Mouse (Mus musculus): Measurements from ENCODE around the gene Vps53. TPM values are rescaled to one million over a fixed set of nuclear protein-coding genes. Genes with fewer than 3 reads are reported as not detected.

Gene Vps53
- polyA plus RNA-seq, 2 experiments, result 9.4 to 12.7 TPM

DNA sequence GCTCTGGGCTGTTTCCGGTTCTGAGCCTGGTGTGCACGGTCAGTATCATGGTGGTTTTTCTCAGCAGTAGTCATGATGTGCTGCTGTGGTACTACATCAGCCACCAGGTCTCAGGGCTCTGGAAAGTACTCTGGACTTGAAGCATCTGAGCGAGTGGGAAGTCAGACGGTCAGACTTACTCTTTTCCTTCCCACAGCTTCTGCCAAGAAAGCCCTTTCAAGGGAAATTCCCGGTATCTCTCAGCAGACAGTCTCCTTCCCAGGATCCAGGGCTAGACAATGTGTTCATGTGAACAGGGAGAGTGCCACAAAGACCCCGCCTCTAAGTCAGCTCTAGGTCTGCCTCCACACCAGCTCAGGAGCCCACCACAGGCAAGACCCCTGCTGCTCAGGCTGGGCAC is 134.1 kb downstream of the Vps53 start:
- Histone ChIP-seq H3K9ac (replicated peaks) (no peak overlapping the region), H3K4me2 (ENCODE audit: low read depth) (no peak overlapping the region), H3K27ac (no peak overlapping the region), H3K36me3 (replicated peaks; ENCODE audit: control insufficient read depth, insufficient read depth, low read depth) (no peaks in the 10 kb centered on the region), H3K4me1 (replicated peaks; ENCODE audit: control insufficient read depth in 2 of 2, insufficient read depth in 2 of 2, low read length in 1 of 2) (no peaks in the 10 kb centered on the region), H3K9me3 (ENCODE audit: control insufficient read depth, low read length) (no peaks in the 10 kb centered on the region), H3K27me3 (ENCODE audit: control insufficient read depth, insufficient read depth, low read length) (no peaks in the 10 kb centered on the region), H3K4me3 (ENCODE audit: insufficient read depth in 1 of 2, low read depth in 2 of 2, low read length in 2 of 2) (no peak overlapping the region)
- 78% methylated on average over 6 of the region's 6 CpGs for WGBS (ENCODE audit: insufficient replicate concordance)
- DNase-seq (ENCODE audit: low read depth in 3 of 3, low spot score in 3 of 3) (no peak), ATAC-seq (ENCODE audit: insufficient read depth) (no peak)
- no peak for TF ChIP-seq CTCF (IDR thresholded peaks at IDR 0.05; ENCODE audit: low read depth)
- TF ChIP-seq EP300 (IDR thresholded peaks at IDR 0.05; ENCODE audit: low read depth), result no peak

DNA sequence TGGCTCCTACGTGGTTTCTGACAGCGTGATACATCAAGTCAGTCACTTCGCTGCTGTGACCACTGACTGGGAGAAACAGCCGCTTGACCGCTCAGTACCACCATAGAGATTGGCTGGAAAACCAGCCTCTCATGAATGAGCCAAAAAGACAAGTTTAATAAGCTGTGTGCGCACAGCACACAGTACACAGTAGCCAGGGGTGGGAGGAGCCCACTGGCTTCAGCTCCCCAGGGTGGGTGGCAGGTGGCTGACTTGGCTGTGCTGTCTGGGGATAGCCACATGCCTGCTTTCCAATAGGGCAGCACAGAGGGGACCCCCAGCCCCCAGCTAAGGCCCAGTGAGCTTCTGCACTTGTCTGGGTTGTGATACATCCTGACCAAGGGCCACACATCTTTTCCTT is 135.0 kb downstream of the Vps53 start:
- no peaks in the 10 kb centered on the region for H3K4me1 ChIP-seq (replicated peaks; ENCODE audit: control insufficient read depth in 2 of 2, insufficient read depth in 2 of 2, low read length in 1 of 2)
- no peak overlapping the region for H3K9ac ChIP-seq (replicated peaks)
- 75% methylated on average over 6 of the region's 6 CpGs for WGBS (ENCODE audit: insufficient replicate concordance)
- TF ChIP-seq EP300 (IDR thresholded peaks at IDR 0.05; ENCODE audit: low read depth), result no peak
- no peak for TF ChIP-seq CTCF (IDR thresholded peaks at IDR 0.05; ENCODE audit: low read depth)
- no peak overlapping the region for H3K4me2 ChIP-seq (ENCODE audit: low read depth)
- H3K27ac ChIP-seq, result no peak overlapping the region
- DNase-seq (ENCODE audit: low read depth in 3 of 3, low spot score in 3 of 3) (no peak), ATAC-seq (ENCODE audit: insufficient read depth) (no peak)
- H3K9me3 ChIP-seq (ENCODE audit: control insufficient read depth, low read length), result no peaks in the 10 kb centered on the region
- no peaks in the 10 kb centered on the region for H3K36me3 ChIP-seq (replicated peaks; ENCODE audit: control insufficient read depth, insufficient read depth, low read depth)
- no peak overlapping the region for H3K4me3 ChIP-seq (ENCODE audit: insufficient read depth in 1 of 2, low read depth in 2 of 2, low read length in 2 of 2)
- H3K27me3 ChIP-seq (ENCODE audit: control insufficient read depth, insufficient read depth, low read length), result no peaks in the 10 kb centered on the region

DNA sequence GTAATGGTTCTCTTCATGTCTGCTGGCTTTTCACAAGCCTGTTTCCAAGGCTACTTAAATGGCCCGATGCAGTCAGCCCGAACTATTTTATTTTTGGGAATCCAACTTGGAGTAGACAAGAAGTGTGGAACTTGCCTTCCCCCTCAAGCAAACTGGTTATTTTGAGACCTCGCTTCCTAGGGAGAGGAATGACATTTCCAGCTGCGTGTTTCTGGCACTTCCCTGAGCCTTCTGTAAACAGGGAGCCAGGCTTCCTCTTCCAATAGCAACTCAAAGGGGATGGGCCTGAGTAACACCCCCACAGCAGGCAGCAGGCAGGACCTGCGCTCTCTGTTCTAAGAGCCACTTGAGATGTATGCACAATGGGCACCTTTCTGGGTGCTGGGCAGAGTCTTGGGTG is 136.6 kb downstream of the Vps53 start:
- no peak overlapping the region for H3K27ac ChIP-seq
- no peaks in the 10 kb centered on the region for H3K36me3 ChIP-seq (replicated peaks; ENCODE audit: control insufficient read depth, insufficient read depth, low read depth)
- WGBS (ENCODE audit: insufficient replicate concordance), result 47% methylated on average over 5 of the region's 5 CpGs
- H3K4me1 ChIP-seq (replicated peaks; ENCODE audit: control insufficient read depth in 2 of 2, insufficient read depth in 2 of 2, low read length in 1 of 2), result no peaks in the 10 kb centered on the region
- ATAC-seq (ENCODE audit: insufficient read depth) (no peak), DNase-seq (ENCODE audit: low read depth in 3 of 3, low spot score in 3 of 3) (no peak)
- no peaks in the 10 kb centered on the region for H3K9me3 ChIP-seq (ENCODE audit: control insufficient read depth, low read length)
- H3K9ac ChIP-seq (replicated peaks), result no peak overlapping the region
- no peak overlapping the region for H3K4me2 ChIP-seq (ENCODE audit: low read depth)
- H3K4me3 ChIP-seq (ENCODE audit: insufficient read depth in 1 of 2, low read depth in 2 of 2, low read length in 2 of 2), result no peak overlapping the region
- TF ChIP-seq CTCF (IDR thresholded peaks at IDR 0.05; ENCODE audit: low read depth), result no peak
- no peak for TF ChIP-seq EP300 (IDR thresholded peaks at IDR 0.05; ENCODE audit: low read depth)
- H3K27me3 ChIP-seq (ENCODE audit: control insufficient read depth, insufficient read depth, low read length), result no peaks in the 10 kb centered on the region

DNA sequence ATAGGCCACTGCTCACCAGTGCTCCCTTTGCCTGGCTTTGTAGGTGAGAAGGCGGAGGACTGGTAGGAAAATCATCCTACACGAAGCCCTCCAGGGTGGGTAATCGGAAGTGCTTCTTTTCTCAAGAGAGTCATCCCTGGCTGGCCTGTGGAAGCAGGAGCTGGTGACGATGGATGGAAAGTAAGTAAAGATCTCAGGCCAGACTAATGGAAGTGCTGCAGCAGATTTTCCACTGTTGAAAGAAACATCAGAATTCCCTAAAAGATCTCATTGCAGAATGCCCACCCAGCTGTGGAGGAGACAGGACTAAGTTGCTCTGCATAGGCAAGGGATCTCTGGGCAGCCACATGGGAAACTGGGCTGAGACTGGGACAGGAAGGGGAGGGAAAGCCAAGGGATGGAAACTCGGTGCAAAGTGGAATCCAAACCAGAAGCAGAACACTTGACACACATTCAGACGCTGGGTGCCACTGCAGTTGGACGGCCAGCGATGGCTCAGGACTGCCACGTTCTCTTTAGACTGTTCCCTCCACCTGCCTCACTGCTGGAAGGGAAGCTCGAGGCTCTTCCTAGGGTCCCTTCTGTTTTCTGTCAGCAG is 137.3 kb downstream of the Vps53 start:
- Histone ChIP-seq H3K27ac (no peak overlapping the region), H3K4me1 (replicated peaks; ENCODE audit: control insufficient read depth in 2 of 2, insufficient read depth in 2 of 2, low read length in 1 of 2) (no peaks in the 10 kb centered on the region), H3K4me3 (ENCODE audit: insufficient read depth in 1 of 2, low read depth in 2 of 2, low read length in 2 of 2) (no peak overlapping the region), H3K36me3 (replicated peaks; ENCODE audit: control insufficient read depth, insufficient read depth, low read depth) (no peaks in the 10 kb centered on the region), H3K9ac (replicated peaks) (no peak overlapping the region), H3K9me3 (ENCODE audit: control insufficient read depth, low read length) (no peaks in the 10 kb centered on the region), H3K4me2 (ENCODE audit: low read depth) (no peak overlapping the region), H3K27me3 (ENCODE audit: control insufficient read depth, insufficient read depth, low read length) (no peaks in the 10 kb centered on the region)
- TF ChIP-seq EP300 (IDR thresholded peaks at IDR 0.05; ENCODE audit: low read depth) (no peak), CTCF (IDR thresholded peaks at IDR 0.05; ENCODE audit: low read depth) (no peak)
- WGBS (ENCODE audit: insufficient replicate concordance), result 54% methylated on average over 10 of the region's 10 CpGs
- DNase-seq (ENCODE audit: low read depth in 3 of 3, low spot score in 3 of 3) (no peak), ATAC-seq (ENCODE audit: insufficient read depth) (no peak)

DNA sequence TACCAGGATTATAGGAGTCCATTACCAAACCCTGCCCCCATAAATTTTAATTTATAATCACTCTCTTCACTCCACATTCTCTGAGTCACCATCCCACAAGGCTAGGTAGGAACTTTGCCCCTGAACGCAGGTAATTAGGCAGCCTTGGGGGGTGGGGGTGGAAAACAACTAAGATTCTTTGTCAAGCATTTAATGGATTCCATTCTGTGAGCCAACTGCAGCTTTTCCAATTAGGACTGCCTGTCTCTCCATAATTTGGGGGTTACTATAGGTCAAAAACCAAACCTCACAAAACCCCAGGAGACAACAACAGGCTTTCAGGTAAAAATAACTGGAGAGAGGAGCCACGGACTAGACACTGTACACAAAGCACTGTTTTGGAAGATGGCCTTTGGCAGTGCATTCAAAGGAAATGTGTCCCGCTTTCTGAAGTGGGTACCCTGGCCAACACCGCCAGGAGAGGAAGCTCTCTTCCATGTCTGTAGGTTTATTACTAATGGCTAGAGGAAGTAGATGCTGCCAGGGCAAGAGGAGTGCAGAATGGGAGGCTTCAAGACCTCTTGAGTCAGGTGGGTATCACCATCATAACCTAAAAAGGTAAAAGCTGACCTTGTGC is 138.6 kb downstream of the Vps53 start:
- 57% methylated on average over 4 of the region's 4 CpGs for WGBS (ENCODE audit: insufficient replicate concordance)
- Histone ChIP-seq H3K36me3 (replicated peaks; ENCODE audit: control insufficient read depth, insufficient read depth, low read depth) (no peaks in the 10 kb centered on the region), H3K27me3 (ENCODE audit: control insufficient read depth, insufficient read depth, low read length) (no peaks in the 10 kb centered on the region), H3K4me1 (replicated peaks; ENCODE audit: control insufficient read depth in 2 of 2, insufficient read depth in 2 of 2, low read length in 1 of 2) (no peaks in the 10 kb centered on the region), H3K4me2 (ENCODE audit: low read depth) (no peak overlapping the region), H3K27ac (no peak overlapping the region), H3K9ac (replicated peaks) (no peak overlapping the region), H3K9me3 (ENCODE audit: control insufficient read depth, low read length) (no peaks in the 10 kb centered on the region), H3K4me3 (ENCODE audit: insufficient read depth in 1 of 2, low read depth in 2 of 2, low read length in 2 of 2) (no peak overlapping the region)
- TF ChIP-seq EP300 (IDR thresholded peaks at IDR 0.05; ENCODE audit: low read depth), result no peak
- no peak for TF ChIP-seq CTCF (IDR thresholded peaks at IDR 0.05; ENCODE audit: low read depth)
- DNase-seq (ENCODE audit: low read depth in 3 of 3, low spot score in 3 of 3), result no peak
- no peak for ATAC-seq (ENCODE audit: insufficient read depth)

Data from liver, embryonic 14.5 days (tissue).